Mouse (Mus musculus) thymus, adult 2 months (tissue): ENCODE results near the gene Mmd2.

Experiments
- CTCF ChIP-seq: fragments of 200-500 bp; IDR thresholded peaks from 2 replicates; pipeline ENCODE4 v1.5.1; 2012; ENCODE audit warnings: mild to moderate bottlenecking, control low read depth, low read length, moderate library complexity, borderline replicate concordance; ENCODE audit not compliant: control insufficient read depth, poor library complexity, insufficient read depth; ENCODE audit errors: extremely low read depth
- POLR2A ChIP-seq: fragments of 200-500 bp; IDR thresholded peaks from 2 replicates; pipeline ENCODE4 v1.6.1; 2012; ENCODE audit warnings: mild to moderate bottlenecking, low read length, control low read depth, moderate library complexity; ENCODE audit not compliant: control insufficient read depth, poor library complexity, insufficient read depth; ENCODE audit errors: extremely low read depth

GRCm38 (mm10) chr5:142529915-142530314 is 78.7 kb downstream of the Mmd2 start, which contains the start of gene Papolb:
- TF ChIP-seq POLR2A: no peak
- TF ChIP-seq CTCF: no peak
